Mouse (Mus musculus) MEL (cell line): ENCODE results near the gene Adamts1. TPM values are rescaled to one million over a fixed set of nuclear protein-coding genes. Genes with fewer than 3 reads are reported as not detected.

Experiments
- DNase-seq: peaks from one replicate; pipeline ENCODE4 v3.0.0; 2011; ENCODE audit warnings: low read depth, low spot score
- H3K27ac ChIP-seq: 2 replicates; pipeline ENCODE4 v1.5.1; 2012; ENCODE audit warnings: low read depth, mild to moderate bottlenecking, control low read depth, low read length, moderate library complexity; ENCODE audit not compliant: control insufficient read depth
- H3K27me3 ChIP-seq, 2 experiments: fragments of 150-350 bp in 1 of 2; sonication (generic) in 1 of 2; 2 replicates each; pipeline ENCODE4 v1.6.1; 2012; ENCODE audit warnings: low read length in 2 of 2, mild to moderate bottlenecking in 2 of 2, improper control_type of control experiment in 1 of 2, moderate library complexity in 1 of 2; ENCODE audit not compliant: insufficient read depth in 2 of 2, control insufficient read depth in 1 of 2
- H3K36me3 ChIP-seq, 2 experiments: 2 replicates each; pipeline ENCODE4 v1.6.1; 2012 to 2014; ENCODE audit warnings: low read length in 2 of 2, improper control_type of control experiment in 1 of 2, inconsistent platforms in 1 of 2, mild to moderate bottlenecking in 1 of 2; ENCODE audit not compliant: insufficient read depth in 2 of 2, control insufficient read depth in 1 of 2
- H3K4me1 ChIP-seq, 2 experiments: fragments of 150-350 bp in 1 of 2; sonication (generic) in 1 of 2; 2 replicates each; pipeline ENCODE4 v1.6.1; 2012; ENCODE audit warnings: low read length in 2 of 2, improper control_type of control experiment in 1 of 2, mild to moderate bottlenecking in 1 of 2; ENCODE audit not compliant: insufficient read depth in 2 of 2, control insufficient read depth in 1 of 2
- H3K4me3 ChIP-seq, 2 experiments: fragments of 150-350 bp in 1 of 2; sonication (generic) in 1 of 2; 2 replicates each; pipeline ENCODE4 v1.5.1; 2012; ENCODE audit warnings: low read depth in 2 of 2, low read length in 2 of 2, mild to moderate bottlenecking in 2 of 2, moderate library complexity in 2 of 2, control low read depth in 1 of 2, improper control_type of control experiment in 1 of 2; ENCODE audit not compliant: control insufficient read depth in 1 of 2, insufficient read depth in 1 of 2
- H3K79me2 ChIP-seq: 2 replicates; pipeline ENCODE4 v1.6.1; 2012; ENCODE audit warnings: mild to moderate bottlenecking, low read length, moderate library complexity; ENCODE audit not compliant: control insufficient read depth, poor library complexity, insufficient read depth
- H3K9ac ChIP-seq: 2 replicates; pipeline ENCODE4 v1.6.1; 2012; ENCODE audit warnings: low read depth, mild to moderate bottlenecking, control low read depth, low read length, moderate library complexity; ENCODE audit not compliant: control insufficient read depth, poor library complexity, severe bottlenecking
- H3K9me3 ChIP-seq: fragments of 150-350 bp; sonication (generic); replicated peaks from 2 replicates; pipeline ENCODE4 v1.6.1; 2012; ENCODE audit warnings: mild to moderate bottlenecking, low read length, improper control_type of control experiment, moderate library complexity; ENCODE audit not compliant: insufficient read depth
- CHD2 ChIP-seq: IDR thresholded peaks from 2 replicates; pipeline ENCODE4 v1.6.1; 2011; ENCODE audit warnings: low read length, improper control_type of control experiment
- CTCF ChIP-seq, 3 experiments: IDR thresholded peaks in 2 of 3; conservative IDR thresholded peaks in 1 of 3; 2 replicates each; pipeline ENCODE4 v1.5.1; 2011 to 2012; ENCODE audit warnings: low read length in 3 of 3, low read depth in 2 of 3, mild to moderate bottlenecking in 2 of 3, improper control_type of control experiment in 1 of 3, inconsistent platforms in 1 of 3, mixed read lengths in 1 of 3, moderate library complexity in 1 of 3; ENCODE audit not compliant: control insufficient read depth in 1 of 3, insufficient read depth in 1 of 3, poor library complexity in 1 of 3, severe bottlenecking in 1 of 3
- ELF1 ChIP-seq: IDR thresholded peaks from 2 replicates; pipeline ENCODE4 v1.6.1; 2014; ENCODE audit warnings: low read depth, mild to moderate bottlenecking, inconsistent platforms, low read length, improper control_type of control experiment, moderate library complexity
- ETS1 ChIP-seq: IDR thresholded peaks from 2 replicates; pipeline ENCODE4 v1.6.1; 2012; ENCODE audit warnings: low read depth, mild to moderate bottlenecking, inconsistent platforms, low read length, improper control_type of control experiment, moderate library complexity
- GABPA ChIP-seq: IDR thresholded peaks from 2 replicates; pipeline ENCODE4 v1.6.1; 2012; ENCODE audit warnings: low read depth, mild to moderate bottlenecking, inconsistent platforms, low read length, improper control_type of control experiment, moderate library complexity
- GATA1 ChIP-seq: IDR thresholded peaks from 2 replicates; pipeline ENCODE4 v1.6.1; 2011; ENCODE audit warnings: low read depth, low read length, improper control_type of control experiment
- HCFC1 ChIP-seq: IDR thresholded peaks from 2 replicates; pipeline ENCODE4 v1.6.1; 2012; ENCODE audit warnings: low read depth, mild to moderate bottlenecking, inconsistent platforms, low read length, improper control_type of control experiment, moderate library complexity
- JUND ChIP-seq: IDR thresholded peaks from 2 replicates; pipeline ENCODE4 v1.6.1; 2011; ENCODE audit warnings: low read depth, mild to moderate bottlenecking, improper control_type of control experiment, low read length
- KAT2A ChIP-seq: conservative IDR thresholded peaks from 2 replicates; pipeline ENCODE4 v1.6.1; 2012; ENCODE audit warnings: low read depth, low read length, improper control_type of control experiment, inconsistent platforms
- MAX ChIP-seq: IDR thresholded peaks from 2 replicates; pipeline ENCODE4 v1.6.1; 2011; ENCODE audit warnings: low read length, improper control_type of control experiment
- MAZ ChIP-seq: IDR thresholded peaks from 2 replicates; pipeline ENCODE4 v1.6.1; 2012; ENCODE audit warnings: low read depth, mild to moderate bottlenecking, inconsistent platforms, low read length, improper control_type of control experiment
- MEF2A ChIP-seq: IDR thresholded peaks from 2 replicates; pipeline ENCODE4 v1.6.1; 2014; ENCODE audit warnings: low read depth, mild to moderate bottlenecking, inconsistent platforms, low read length, improper control_type of control experiment; ENCODE audit not compliant: poor library complexity, insufficient replicate concordance, severe bottlenecking; ENCODE audit errors: extremely low read depth
- MXI1 ChIP-seq: IDR thresholded peaks from 2 replicates; pipeline ENCODE4 v1.6.1; 2011; ENCODE audit warnings: mild to moderate bottlenecking, low read depth, low read length, improper control_type of control experiment
- MYB ChIP-seq: IDR thresholded peaks from 2 replicates; pipeline ENCODE4 v1.6.1; 2011; ENCODE audit warnings: mild to moderate bottlenecking, low read depth, low read length, improper control_type of control experiment
- NELFE ChIP-seq: IDR thresholded peaks from 2 replicates; pipeline ENCODE4 v1.6.1; 2011; ENCODE audit warnings: low read depth, low read length, improper control_type of control experiment
- NRF1 ChIP-seq: IDR thresholded peaks from 2 replicates; pipeline ENCODE4 v1.6.1; 2014; ENCODE audit warnings: low read depth, mild to moderate bottlenecking, inconsistent platforms, low read length, improper control_type of control experiment, moderate library complexity; ENCODE audit not compliant: poor library complexity, insufficient read depth, severe bottlenecking
- POLR2A ChIP-seq, 2 experiments: IDR thresholded peaks; 2 replicates each; pipeline ENCODE4 v1.6.1; 2011 to 2012; ENCODE audit warnings: low read length in 2 of 2, mild to moderate bottlenecking in 2 of 2, control low read depth in 1 of 2, improper control_type of control experiment in 1 of 2, low read depth in 1 of 2, moderate library complexity in 1 of 2; ENCODE audit not compliant: control insufficient read depth in 1 of 2, insufficient read depth in 1 of 2, poor library complexity in 1 of 2
- POLR2AphosphoS2 ChIP-seq: IDR thresholded peaks from 2 replicates; pipeline ENCODE4 v1.6.1; 2011; ENCODE audit warnings: low read length, improper control_type of control experiment
- POLR2AphosphoS5 ChIP-seq: IDR thresholded peaks from 2 replicates; pipeline ENCODE4 v1.6.1; 2012; ENCODE audit warnings: low read depth, borderline replicate concordance, mild to moderate bottlenecking, inconsistent platforms, low read length, moderate library complexity, mixed read lengths
- RAD21 ChIP-seq: IDR thresholded peaks from 2 replicates; pipeline ENCODE4 v1.6.1; 2011; ENCODE audit warnings: mild to moderate bottlenecking, low read depth, low read length, improper control_type of control experiment
- SIN3A ChIP-seq: IDR thresholded peaks from 2 replicates; pipeline ENCODE4 v1.6.1; 2012; ENCODE audit warnings: low read length, improper control_type of control experiment, inconsistent platforms
- SMC3 ChIP-seq: IDR thresholded peaks from 2 replicates; pipeline ENCODE4 v1.6.1; 2011; ENCODE audit warnings: low read depth, low read length, improper control_type of control experiment
- TCF12 ChIP-seq: IDR thresholded peaks from 2 replicates; pipeline ENCODE4 v1.6.1; 2014; ENCODE audit warnings: low read depth, mild to moderate bottlenecking, inconsistent platforms, low read length, improper control_type of control experiment, moderate library complexity
- UBTF ChIP-seq: IDR thresholded peaks from 2 replicates; pipeline ENCODE4 v1.6.1; 2012; ENCODE audit warnings: low read depth, mild to moderate bottlenecking, inconsistent platforms, low read length, improper control_type of control experiment, moderate library complexity, borderline replicate concordance; ENCODE audit not compliant: insufficient read depth
- USF1 ChIP-seq: IDR thresholded peaks from 2 replicates; pipeline ENCODE4 v1.6.1; 2014; ENCODE audit warnings: low read depth, mild to moderate bottlenecking, inconsistent platforms, low read length, improper control_type of control experiment, moderate library complexity
- USF2 ChIP-seq, 2 experiments: IDR thresholded peaks; 2 replicates each; pipeline ENCODE4 v1.6.1; 2011 to 2012; ENCODE audit warnings: improper control_type of control experiment in 2 of 2, low read length in 2 of 2, borderline replicate concordance in 1 of 2, inconsistent platforms in 1 of 2, low read depth in 1 of 2, mild to moderate bottlenecking in 1 of 2; ENCODE audit not compliant: insufficient read depth in 1 of 2
- ZKSCAN1 ChIP-seq: IDR thresholded peaks from 2 replicates; pipeline ENCODE4 v1.6.1; 2012; ENCODE audit warnings: low read depth, mild to moderate bottlenecking, inconsistent platforms, low read length, improper control_type of control experiment, moderate library complexity
- polyA plus RNA-seq, 2 experiments: library from polyadenylated mRNA; stranded (reverse) in 1 of 2; unstranded in 1 of 2; fragments of >175 nt in 1 of 2; fragments of >200 nt in 1 of 2; gene quantifications; 2 replicates each; pipeline versions ENCODE4 v1.2.1 to v1.2.4; 2012; ENCODE audit warnings: low replicate concordance in 2 of 2, low read depth in 1 of 2; ENCODE audit not compliant: insufficient read length in 2 of 2, insufficient read depth in 1 of 2, missing spikeins in 1 of 2
- total RNA-seq: library from RNA; depleted of rRNA; stranded (reverse); fragments of 300-350 nt; gene quantifications from 2 replicates; pipeline ENCODE4 v1.2.3, GENCODE M21; 2012; rRNA removed

Adamts1 gene
- total RNA-seq (not detected in 2 replicates), polyA plus RNA-seq (not detected)

DNA sequence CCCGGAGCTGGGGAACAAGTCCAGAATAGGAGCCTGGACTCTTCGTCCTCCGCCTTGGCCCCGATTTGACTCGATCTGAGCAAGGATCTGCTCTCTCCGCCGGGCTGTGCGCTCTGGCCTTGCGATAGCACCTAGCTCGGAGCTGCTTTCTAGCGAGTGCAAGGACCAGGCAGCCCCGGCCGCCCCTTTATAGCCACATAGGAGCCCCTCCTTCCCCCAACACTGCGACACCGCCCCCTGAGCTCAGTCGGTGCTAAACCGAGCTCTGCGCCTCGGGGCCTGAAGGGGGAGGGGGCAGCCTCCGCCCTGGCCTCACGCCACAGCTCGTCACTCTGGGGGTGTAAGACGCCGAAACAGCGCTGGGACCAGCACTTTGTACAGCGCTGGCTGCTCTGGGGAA is at the start of gene Adamts1:
Adamts1 (minus strand) TSS at position 160 of the 400 bp plus-strand sequence.
- H3K9ac ChIP-seq: no peak within 1 kb of the TSS
- DNase-seq: no peak
- no peak within 1 kb of the TSS for H3K27ac ChIP-seq

GRCm38 (mm10) chr16:85827066-85827465 is 24.2 kb upstream of the Adamts1 start:
- no peak overlapping the region for H3K27ac ChIP-seq
- no peaks in the 10 kb centered on the region for H3K27me3 ChIP-seq
- no peaks in the 10 kb centered on the region for H3K4me1 ChIP-seq
- no peak overlapping the region for H3K9ac ChIP-seq
- no peaks in the 10 kb centered on the region for H3K36me3 ChIP-seq
- no peak for DNase-seq
- H3K9me3 ChIP-seq: no peaks in the 10 kb centered on the region
- H3K79me2 ChIP-seq: no peaks in the 10 kb centered on the region
- no peak for TF ChIP-seq UBTF
- TF ChIP-seq MAZ: no peak
- no peak for TF ChIP-seq NELFE
- no peak for TF ChIP-seq USF2 (IDR thresholded peaks at IDR 0.05; ENCODE audit: borderline replicate concordance in 1 of 2, insufficient read depth in 1 of 2, low read depth in 1 of 2, low read length in 2 of 2)
- no peak for TF ChIP-seq POLR2AphosphoS2
- TF ChIP-seq MXI1: no peak
- no peak for TF ChIP-seq POLR2AphosphoS5
- TF ChIP-seq HCFC1: no peak
- no peak for TF ChIP-seq SIN3A
- no peak for TF ChIP-seq ELF1
- no peak for TF ChIP-seq JUND
- no peak for TF ChIP-seq CTCF (IDR thresholded peaks at IDR 0.05 in 2 of 3, conservative IDR thresholded peaks at IDR 0.05 in 1 of 3; ENCODE audit: control insufficient read depth in 1 of 3, insufficient read depth in 1 of 3, low read depth in 2 of 3, low read length in 3 of 3, poor library complexity in 1 of 3, severe bottlenecking in 1 of 3)
- TF ChIP-seq NRF1: no peak
- TF ChIP-seq TCF12: no peak
- no peak for TF ChIP-seq ZKSCAN1
- TF ChIP-seq, all 39 proteins: peak for 0
- H3K4me3 ChIP-seq: no peak overlapping the region

More for the DNA sequence above, at the start of gene Adamts1:
- Histone ChIP-seq H3K27me3 (no peaks in the 10 kb centered on the region), H3K79me2 (no peaks in the 10 kb centered on the region), H3K9me3 (no peaks in the 10 kb centered on the region), H3K36me3 (no peaks in the 10 kb centered on the region)
- TF ChIP-seq MYB: no peak
- TF ChIP-seq ETS1: no peak
- TF ChIP-seq KAT2A: no peak
- TF ChIP-seq USF2 (IDR thresholded peaks at IDR 0.05; ENCODE audit: borderline replicate concordance in 1 of 2, insufficient read depth in 1 of 2, low read depth in 1 of 2, low read length in 2 of 2): no peak
- TF ChIP-seq POLR2A (IDR thresholded peaks at IDR 0.05; ENCODE audit: control insufficient read depth in 1 of 2, insufficient read depth in 1 of 2, low read depth in 1 of 2, low read length in 2 of 2, poor library complexity in 1 of 2): no peak
- no peak for TF ChIP-seq MAX
- no peak for TF ChIP-seq NRF1
- TF ChIP-seq SMC3: no peak
- TF ChIP-seq RAD21: no peak
- no peak for TF ChIP-seq USF1
- TF ChIP-seq JUND: no peak
- TF ChIP-seq CHD2: no peak
- TF ChIP-seq GABPA: no peak
- TF ChIP-seq ZKSCAN1: no peak
- no peak for TF ChIP-seq GATA1
- no peak for TF ChIP-seq MEF2A
- TF ChIP-seq, all 39 proteins: peak for 0
- Histone ChIP-seq H3K4me1 (no peaks in the 10 kb centered on the region), H3K4me3 (no peak within 1 kb of the TSS)
